Mouse (Mus musculus) kidney, embryonic 14.5 days (tissue): Measurements from ENCODE around the gene Rfng. TPM values are rescaled to one million over a fixed set of nuclear protein-coding genes. Genes with fewer than 3 reads are reported as not detected.
A peak's percentile ranks its signal among the peaks of the same experiment; 100 is the strongest.

Source experiments
- ATAC-seq: fragments of 200-750 bp; cut with Nextera tagmentation; 2 replicates; pipeline ENCODE4 v1.8.0; 2017; ENCODE audit warnings: moderate number of reproducible peaks, mild to moderate bottlenecking, moderate TSS enrichment, moderate library complexity; ENCODE audit not compliant: low FRiP score, low TSS enrichment
- H3K27ac ChIP-seq: fragments of 300-500 bp; sonication (generic); 2 replicates; pipeline ENCODE4 v1.5.1; 2014; ENCODE audit warnings: low read depth, mild to moderate bottlenecking, low read length, moderate library complexity, mixed read lengths
- H3K27me3 ChIP-seq: fragments of 300-500 bp; sonication (generic); 2 replicates; pipeline ENCODE4 v1.6.1; 2014; ENCODE audit warnings: mild to moderate bottlenecking, low read length; ENCODE audit not compliant: control insufficient read depth, insufficient read depth
- H3K36me3 ChIP-seq: fragments of 300-500 bp; sonication (generic); 2 replicates; pipeline ENCODE4 v1.6.1; 2014; ENCODE audit warnings: low read length, mixed read lengths; ENCODE audit not compliant: control insufficient read depth, insufficient read depth
- H3K4me1 ChIP-seq: fragments of 300-500 bp; sonication (generic); 2 replicates; pipeline ENCODE4 v1.6.1; 2014; ENCODE audit warnings: low read length, mixed read lengths; ENCODE audit not compliant: control insufficient read depth, insufficient read depth
- H3K4me2 ChIP-seq: fragments of 300-500 bp; sonication (generic); replicated peaks from 2 replicates; pipeline ENCODE4 v1.6.1; 2014; ENCODE audit warnings: low read depth, mild to moderate bottlenecking, low read length
- H3K4me3 ChIP-seq: fragments of 300-500 bp; sonication (generic); 2 replicates; pipeline ENCODE4 v1.5.1; 2014; ENCODE audit warnings: mild to moderate bottlenecking, low read length
- H3K9ac ChIP-seq: fragments of 300-500 bp; sonication (generic); 2 replicates; pipeline ENCODE4 v1.6.1; 2014; ENCODE audit warnings: low read depth, mild to moderate bottlenecking, low read length, moderate library complexity
- H3K9me3 ChIP-seq: fragments of 300-500 bp; sonication (generic); 2 replicates; pipeline ENCODE4 v1.6.1; 2016; ENCODE audit warnings: low read length; ENCODE audit not compliant: control insufficient read depth
- WGBS: fragments of 180-500 bp; shearing (Covaris S2); extraction: QIAGEN DNeasy Blood & Tissue Kit; methylation state at CpG from one replicate; pipeline ENCODE4 v1.1.7; 2014; 5-methylcytosine and 5-hydroxymethylcytosine counted together
- polyA plus RNA-seq: library from polyadenylated mRNA; unstranded; fragments of >200 nt; fragmentation: Nextera tagmentation; extraction: Ambion mirVana; gene quantifications from 2 replicates; pipeline ENCODE4 v1.2.1, GENCODE M21; 2014

The Rfng gene
- polyA plus RNA-seq, 1 experiment from 2014 or later: 26.2 TPM

- 98% methylated on average over 13 of the region's 13 CpGs for WGBS
- Histone ChIP-seq H3K36me3 (peaks cover 86% of the 10 kb centered on the region), H3K4me1 (peaks cover 14% of the 10 kb centered on the region), H3K9me3 (no peaks in the 10 kb centered on the region), H3K27me3 (no peaks in the 10 kb centered on the region), H3K4me3 (no peak overlapping the region), H3K27ac (no peak overlapping the region), H3K4me2 (no peak overlapping the region), H3K9ac (no peak overlapping the region)
- no peak for ATAC-seq
Observed at GRCm38 (mm10) chr11:120818251-120818650, 34.2 kb upstream of the Rfng start.

DNA sequence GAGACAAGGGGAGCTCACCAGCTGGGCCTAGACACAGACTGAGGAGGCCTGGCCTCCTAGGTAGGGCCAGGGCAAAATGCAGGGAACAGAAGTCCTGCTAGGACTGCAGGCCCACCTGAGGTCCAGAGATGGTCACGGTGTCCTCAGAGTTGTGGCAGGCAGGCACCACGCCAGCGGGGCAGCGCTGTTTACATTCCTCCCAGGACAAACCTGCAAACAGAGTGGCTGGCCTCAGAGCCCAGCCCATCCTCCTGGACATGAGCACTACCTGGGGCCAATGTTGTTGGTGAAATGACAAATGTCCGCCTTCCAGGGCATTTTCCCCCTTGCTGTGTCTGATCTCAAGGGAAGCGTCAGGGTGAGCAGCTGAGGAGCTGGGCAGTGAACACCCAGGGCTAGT lies 33.4 kb upstream of the Rfng start:
- no peak overlapping the region for H3K27ac ChIP-seq
- no peak overlapping the region for H3K9ac ChIP-seq
- no peaks in the 10 kb centered on the region for H3K27me3 ChIP-seq
- no peak for ATAC-seq
- peaks cover 95% of the 10 kb centered on the region for H3K36me3 ChIP-seq
- H3K9me3 ChIP-seq: no peaks in the 10 kb centered on the region
- H3K4me2 ChIP-seq: no peak overlapping the region
- no peak overlapping the region for H3K4me3 ChIP-seq
- 97% methylated on average over 6 of the region's 6 CpGs for WGBS
- peaks cover 10% of the 10 kb centered on the region for H3K4me1 ChIP-seq

GRCm38 (mm10) chr11:120812068-120812467 lies 28.1 kb upstream of the Rfng start:
- WGBS: 97% methylated on average over 16 of the region's 16 CpGs
- H3K4me2 ChIP-seq: no peak overlapping the region

DNA sequence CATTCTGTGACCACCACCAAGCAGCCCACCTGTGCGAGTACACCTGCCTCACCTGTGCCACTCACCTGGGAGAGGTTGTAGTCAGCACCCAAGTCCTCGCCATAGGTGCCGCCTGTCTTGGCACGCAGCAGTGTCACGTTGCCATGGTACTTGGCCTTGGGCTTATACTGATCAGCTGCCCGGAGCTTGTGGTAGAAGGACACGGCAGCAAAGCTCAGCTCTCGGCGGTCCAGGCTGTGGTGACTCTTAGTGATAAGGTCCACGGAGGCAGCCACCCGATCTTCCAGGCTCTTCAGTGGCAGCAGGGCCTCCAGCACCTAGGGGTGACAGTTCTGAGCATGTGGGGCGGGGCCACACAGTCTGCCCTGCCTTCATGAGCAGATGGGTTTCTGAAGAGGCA lies 24.0 kb upstream of the Rfng start:
- no peaks in the 10 kb centered on the region for H3K9me3 ChIP-seq
- 93% methylated on average over 12 of the region's 12 CpGs for WGBS
- no peak overlapping the region for H3K27ac ChIP-seq
- no peak for ATAC-seq
- H3K36me3 ChIP-seq: peaks cover 78% of the 10 kb centered on the region
- no peak overlapping the region for H3K4me2 ChIP-seq
- no peaks in the 10 kb centered on the region for H3K27me3 ChIP-seq
- H3K4me1 ChIP-seq: no peaks in the 10 kb centered on the region
- H3K9ac ChIP-seq: no peak overlapping the region
- H3K4me3 ChIP-seq: no peak overlapping the region

More at GRCm38 (mm10) chr11:120812068-120812467, 28.1 kb upstream of the Rfng start:
- H3K9me3 ChIP-seq: no peaks in the 10 kb centered on the region
- no peak overlapping the region for H3K27ac ChIP-seq
- ATAC-seq: no peak
- no peaks in the 10 kb centered on the region for H3K4me1 ChIP-seq
- H3K4me3 ChIP-seq: no peak overlapping the region
- H3K9ac ChIP-seq: no peak overlapping the region
- H3K27me3 ChIP-seq: no peaks in the 10 kb centered on the region
- peaks cover 100% of the 10 kb centered on the region for H3K36me3 ChIP-seq

DNA sequence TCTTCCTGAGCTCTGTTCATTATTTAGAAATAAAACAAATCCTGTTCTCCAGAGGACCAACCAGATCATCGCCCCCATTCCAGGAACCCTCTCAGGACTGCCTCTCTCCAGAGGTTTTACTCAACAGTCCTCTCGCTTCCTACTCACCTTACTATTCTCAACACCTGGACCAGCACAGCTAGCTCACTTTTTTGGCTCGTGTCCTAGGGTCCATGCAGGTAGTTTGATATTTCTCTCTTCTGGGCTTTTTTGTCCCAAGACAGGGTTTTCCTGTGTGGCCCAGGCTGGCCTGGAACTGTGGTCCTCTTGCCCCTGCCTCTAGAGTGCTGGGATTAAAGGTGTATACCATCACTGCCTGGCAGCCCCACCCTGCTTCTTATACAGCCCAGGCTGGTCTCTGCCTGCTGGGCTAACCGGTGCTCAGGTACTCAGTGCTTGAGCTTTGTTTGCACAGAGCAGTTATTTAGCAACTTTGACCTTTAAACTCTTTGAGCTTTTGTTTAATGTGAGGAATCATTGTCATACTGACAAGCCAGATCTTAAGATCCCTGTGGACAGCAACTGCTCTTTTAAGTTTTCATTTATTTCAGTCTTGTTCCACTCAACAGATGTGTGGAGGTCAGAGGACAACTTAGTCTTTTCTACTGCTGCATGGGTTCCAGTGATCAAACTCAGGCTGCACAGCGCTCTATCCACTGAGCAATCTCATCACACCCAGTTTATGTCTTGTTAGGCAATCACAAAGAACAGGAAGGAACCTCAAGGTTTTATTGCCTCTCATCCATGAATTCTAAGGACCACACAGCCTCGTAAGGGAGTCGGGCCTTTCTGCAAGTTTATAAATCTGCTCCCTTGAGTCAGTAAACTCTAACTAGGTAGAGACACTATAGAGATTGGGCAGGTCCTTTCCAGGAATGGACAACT lies 21.6 kb upstream of the Rfng start:
- no peak overlapping the region for H3K9ac ChIP-seq
- no peaks in the 10 kb centered on the region for H3K9me3 ChIP-seq
- H3K36me3 ChIP-seq: peaks cover 54% of the 10 kb centered on the region
- no peak for ATAC-seq
- no peak overlapping the region for H3K4me2 ChIP-seq
- no peaks in the 10 kb centered on the region for H3K4me1 ChIP-seq
- H3K27ac ChIP-seq: no peak overlapping the region
- WGBS: 81% methylated on average over 7 of the region's 7 CpGs
- no peaks in the 10 kb centered on the region for H3K27me3 ChIP-seq
- no peak overlapping the region for H3K4me3 ChIP-seq

GRCm38 (mm10) chr11:120804769-120805168 lies 20.8 kb upstream of the Rfng start:
- H3K4me3 ChIP-seq: no peak overlapping the region
- no peaks in the 10 kb centered on the region for H3K9me3 ChIP-seq
- no peak overlapping the region for H3K9ac ChIP-seq
- H3K27ac ChIP-seq: no peak overlapping the region
- WGBS: 77% methylated on average over 4 of the region's 4 CpGs
- ATAC-seq: no peak
- no peak overlapping the region for H3K4me2 ChIP-seq
- no peaks in the 10 kb centered on the region for H3K27me3 ChIP-seq
- peaks cover 46% of the 10 kb centered on the region for H3K36me3 ChIP-seq
- no peaks in the 10 kb centered on the region for H3K4me1 ChIP-seq

DNA sequence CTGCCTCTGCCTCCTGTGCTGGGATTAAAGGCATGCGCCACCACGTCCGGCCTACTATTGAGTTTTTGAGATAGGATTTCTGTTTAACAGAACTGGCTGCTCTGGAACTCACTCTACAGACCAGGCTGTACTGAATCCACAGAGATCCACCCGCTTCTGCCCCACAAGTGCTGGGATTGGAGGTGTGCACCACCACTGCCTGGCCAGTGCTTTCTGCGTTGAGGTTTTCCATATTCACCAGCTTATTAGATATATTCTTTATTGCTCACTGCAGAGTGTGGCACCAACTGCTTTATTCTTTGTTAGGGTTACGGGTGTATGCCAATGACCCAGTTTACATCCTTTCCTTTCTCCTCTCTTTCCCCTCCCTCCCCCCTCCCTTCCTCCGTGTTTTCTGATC lies 20.3 kb upstream of the Rfng start:
- H3K36me3 ChIP-seq: peaks cover 41% of the 10 kb centered on the region
- no peak overlapping the region for H3K9ac ChIP-seq
- no peak overlapping the region for H3K4me2 ChIP-seq
- no peak overlapping the region for H3K4me3 ChIP-seq
- no peaks in the 10 kb centered on the region for H3K4me1 ChIP-seq
- H3K27ac ChIP-seq: no peak overlapping the region
- no peaks in the 10 kb centered on the region for H3K9me3 ChIP-seq
- ATAC-seq: no peak
- no peaks in the 10 kb centered on the region for H3K27me3 ChIP-seq
- 81% methylated on average over 7 of the region's 7 CpGs for WGBS

DNA sequence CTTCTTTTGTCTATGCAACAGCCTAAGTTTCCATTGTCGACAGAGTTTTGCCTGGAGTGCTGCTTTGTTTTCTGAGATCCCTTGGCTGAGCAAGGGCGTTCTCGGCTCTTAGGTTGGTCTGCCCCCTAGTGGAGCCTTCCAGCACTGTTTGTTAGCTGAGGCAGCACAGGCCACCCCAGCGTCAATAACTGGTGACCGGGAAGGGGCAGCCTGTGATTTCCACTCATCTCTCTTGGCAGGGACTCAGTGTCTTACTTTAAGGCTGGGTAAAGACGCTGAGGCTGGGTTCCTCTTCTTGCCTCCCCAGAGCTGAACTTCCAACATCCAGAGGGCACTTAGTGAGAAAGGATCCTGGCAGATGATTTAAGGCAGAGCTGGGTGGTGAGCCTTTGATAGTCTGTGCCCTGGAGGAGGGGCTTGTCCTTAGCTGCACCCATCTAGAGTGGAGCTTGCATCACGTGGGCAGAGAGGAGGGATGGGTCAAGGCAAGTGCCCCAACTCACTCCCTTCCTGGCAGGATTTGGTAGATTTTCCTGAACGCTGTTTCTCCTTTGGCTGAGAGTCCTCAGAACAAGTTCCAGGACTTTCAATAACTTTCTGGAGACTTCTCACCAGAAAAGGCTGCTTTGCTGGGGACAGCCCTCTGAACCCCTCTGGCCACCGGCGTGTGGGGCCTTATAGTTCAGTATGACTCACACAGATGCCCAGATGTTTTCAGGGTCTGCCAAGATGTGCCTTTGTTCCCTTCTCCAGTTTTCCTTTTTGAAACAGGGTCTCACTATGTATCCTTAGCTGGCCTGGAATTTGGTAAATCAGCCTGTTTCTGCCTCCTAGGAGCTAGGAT lies 16.3 kb upstream of the Rfng start:
- Histone ChIP-seq H3K9ac (0 out of 2 replicates have a peak overlapping the region, but pooled peaks have one; percentile 37), H3K9me3 (no peaks in the 10 kb centered on the region), H3K4me2 (no peak overlapping the region), H3K4me3 (no peak overlapping the region), H3K4me1 (peaks cover 4% of the 10 kb centered on the region), H3K27ac (no peak overlapping the region), H3K36me3 (peaks cover under 1% of the 10 kb centered on the region; the same call in 1 of the 2 replicates), H3K27me3 (no peaks in the 10 kb centered on the region)
- ATAC-seq: peak; percentile 75
- WGBS: 13% methylated on average over 10 of the region's 10 CpGs
